Mouse (Mus musculus): ENCODE measurements around the gene Fam219a. TPM values are rescaled to one million over a fixed set of nuclear protein-coding genes. Genes with fewer than 3 reads are reported as not detected.
A peak's percentile ranks its signal among the peaks of the same experiment; 100 is the strongest.

The Fam219a gene
- total RNA-seq, 2 experiments from 2014 or later: 14.5 to 17.3 TPM

GRCm38 (mm10) chr4:41507998-41508397 lies 61.3 kb downstream of the Fam219a start:
- DNase-seq: no peak
- intact Hi-C loops (cut with DNase I): loop anchor here (2.0 kb wide), 1 partner anchor 39 kb away; no protein-coding TSS in a partner anchor

GRCm38 (mm10) chr4:41507326-41507924 lies 61.9 kb downstream of the Fam219a start:
- intact Hi-C loops (cut with DNase I): loop anchor here (2.0 kb wide), 1 partner anchor 39 kb away; no protein-coding TSS in a partner anchor
- no peak for DNase-seq

GRCm38 (mm10) chr4:41506906-41507305 lies 62.4 kb downstream of the Fam219a start:
- intact Hi-C loops (cut with DNase I): loop anchor here (2.0 kb wide), 1 partner anchor 38 kb away; no protein-coding TSS in a partner anchor
- DNase-seq: peak; percentile 84 to 91

- DNase-seq: peak; percentile 54 to 66
- intact Hi-C loops (cut with DNase I): loop anchor here (2.0 kb wide), 1 partner anchor 37 kb away; no protein-coding TSS in a partner anchor
These were observed 63.2 kb downstream of the Fam219a start for GRCm38 (mm10) chr4:41506156-41506555.

GRCm38 (mm10) chr4:41505131-41505551 lies 64.2 kb downstream of the Fam219a start:
- DNase-seq: no peak
- intact Hi-C loops (cut with DNase I): no loop called here

- intact Hi-C loops (cut with DNase I): no loop called here
- DNase-seq: no peak
These were observed 65.0 kb downstream of the Fam219a start for GRCm38 (mm10) chr4:41504325-41504724.

- DNase-seq: peak; percentile 97 to 98
- intact Hi-C loops (cut with DNase I): no loop called here
These were observed 66.3 kb downstream of the Fam219a start, which contains the start of gene AI464131 for GRCm38 (mm10) chr4:41502986-41503412. Gene AI464131 (minus strand): TSS chr4:41503076.

GRCm38 (mm10) chr4:41502171-41502940 lies 67.0 kb downstream of the Fam219a start:
- intact Hi-C loops (cut with DNase I): no loop called here
- no peak for DNase-seq

GRCm38 (mm10) chr4:41500787-41501186 lies 68.6 kb downstream of the Fam219a start:
- intact Hi-C loops (cut with DNase I): no loop called here
- no peak for DNase-seq

GRCm38 (mm10) chr4:41499619-41500018 lies 69.7 kb downstream of the Fam219a start:
- no peak for DNase-seq
- intact Hi-C loops (cut with DNase I): no loop called here

GRCm38 (mm10) chr4:41498921-41499391 lies 70.4 kb downstream of the Fam219a start:
- no peak for DNase-seq
- intact Hi-C loops (cut with DNase I): no loop called here

- intact Hi-C loops (cut with DNase I): no loop called here
- no peak for DNase-seq
These were observed 71.1 kb downstream of the Fam219a start for GRCm38 (mm10) chr4:41497995-41498845.

GRCm38 (mm10) chr4:41497579-41497978 lies 71.8 kb downstream of the Fam219a start:
- DNase-seq: no peak
- intact Hi-C loops (cut with DNase I): no loop called here

GRCm38 (mm10) chr4:41497046-41497445 lies 72.3 kb downstream of the Fam219a start:
- intact Hi-C loops (cut with DNase I): no loop called here
- no peak for DNase-seq

GRCm38 (mm10) chr4:41495850-41496249 lies 73.5 kb downstream of the Fam219a start:
- intact Hi-C loops (cut with DNase I): no loop called here
- DNase-seq: no peak

GRCm38 (mm10) chr4:41495076-41495475 lies 74.3 kb downstream of the Fam219a start:
- no peak for DNase-seq
- intact Hi-C loops (cut with DNase I): no loop called here

GRCm38 (mm10) chr4:41494378-41494777 lies 75.0 kb downstream of the Fam219a start:
- DNase-seq: no peak

GRCm38 (mm10) chr4:41493464-41494116 lies 75.7 kb downstream of the Fam219a start:
- intact Hi-C loops (cut with DNase I): no loop called here

More at GRCm38 (mm10) chr4:41494378-41494777, 75.0 kb downstream of the Fam219a start:
- intact Hi-C loops (cut with DNase I): no loop called here

GRCm38 (mm10) chr4:41492951-41493350 lies 76.4 kb downstream of the Fam219a start:
- DNase-seq: no peak
- intact Hi-C loops (cut with DNase I): no loop called here

More at GRCm38 (mm10) chr4:41493464-41494116, 75.7 kb downstream of the Fam219a start:
- DNase-seq: no peak

GRCm38 (mm10) chr4:41481601-41482017 lies 87.7 kb downstream of the Fam219a start:
- DNase-seq: peak; percentile 70 to 76
- intact Hi-C loops (cut with DNase I): no loop called here
